Mouse (Mus musculus) liver, embryonic 14.5 days (tissue): ENCODE results near the gene Iqub. TPM values are rescaled to one million over a fixed set of nuclear protein-coding genes. Genes with fewer than 3 reads are reported as not detected.

Experiments
- ATAC-seq: fragments of 200-750 bp; cut with Nextera tagmentation; 2 replicates; pipeline ENCODE4 v1.8.0; 2017; ENCODE audit warnings: moderate number of reproducible peaks, mild to moderate bottlenecking, moderate library complexity; ENCODE audit not compliant: insufficient read depth
- DNase-seq, 3 experiments: peaks; one replicate each; pipeline ENCODE4 v3.0.0-alpha.2; 2012 to 2013; ENCODE audit warnings: low read depth in 3 of 3, low spot score in 3 of 3
- H3K27ac ChIP-seq: fragments of 300-500 bp; sonication (generic); 2 replicates; pipeline ENCODE4 v1.5.1; 2014; ENCODE audit warnings: moderate library complexity, mild to moderate bottlenecking, control low read depth, inconsistent platforms
- H3K27me3 ChIP-seq: fragments of 300-500 bp; sonication (generic); 2 replicates; pipeline ENCODE4 v1.6.1; 2014; ENCODE audit warnings: mild to moderate bottlenecking, low read length, moderate library complexity; ENCODE audit not compliant: control insufficient read depth, insufficient read depth
- H3K36me3 ChIP-seq: fragments of 300-500 bp; sonication (generic); replicated peaks from 2 replicates; pipeline ENCODE4 v1.6.1; 2014; ENCODE audit warnings: low read depth; ENCODE audit not compliant: control insufficient read depth, insufficient read depth
- H3K4me1 ChIP-seq, 2 experiments: fragments of 200-500 bp in 1 of 2; fragments of 300-500 bp in 1 of 2; sonication (generic) in 1 of 2; replicated peaks; 2 replicates each; pipeline ENCODE4 v1.6.1; 2012 to 2014; ENCODE audit warnings: antibody characterized with exemption in 1 of 2, inconsistent platforms in 1 of 2, low read length in 1 of 2; ENCODE audit not compliant: control insufficient read depth in 2 of 2, insufficient read depth in 2 of 2
- H3K4me2 ChIP-seq: fragments of 300-500 bp; sonication (generic); 2 replicates; pipeline ENCODE4 v1.6.1; 2014; ENCODE audit warnings: low read depth, mild to moderate bottlenecking, control low read depth, moderate library complexity
- H3K4me3 ChIP-seq, 2 experiments: fragments of 200-500 bp in 1 of 2; fragments of 300-500 bp in 1 of 2; sonication (generic) in 1 of 2; 2 replicates each; pipeline ENCODE4 v1.5.1; 2012 to 2014; ENCODE audit warnings: low read depth in 2 of 2, low read length in 2 of 2, mild to moderate bottlenecking in 2 of 2, control low read depth in 1 of 2, inconsistent platforms in 1 of 2, moderate library complexity in 1 of 2; ENCODE audit not compliant: insufficient read depth in 1 of 2
- H3K9ac ChIP-seq: fragments of 300-500 bp; sonication (generic); replicated peaks from 2 replicates; pipeline ENCODE4 v1.6.1; 2014; ENCODE audit warnings: mild to moderate bottlenecking, control low read depth, moderate library complexity
- H3K9me3 ChIP-seq: fragments of 300-500 bp; sonication (generic); 2 replicates; pipeline ENCODE4 v1.6.1; 2016; ENCODE audit warnings: low read length, mixed read lengths; ENCODE audit not compliant: control insufficient read depth
- CTCF ChIP-seq: IDR thresholded peaks from 2 replicates; pipeline ENCODE4 v1.5.1; 2016; ENCODE audit warnings: antibody characterized with exemption, low read depth, control low read depth
- EP300 ChIP-seq: IDR thresholded peaks from 2 replicates; pipeline ENCODE4 v1.6.1; 2016; ENCODE audit warnings: antibody characterized with exemption, low read depth
- WGBS: fragments of 180-500 bp; shearing (Covaris S2); extraction: QIAGEN DNeasy Blood & Tissue Kit; methylation state at CpG from one replicate; pipeline ENCODE4 v1.1.7; 2014; ENCODE audit not compliant: insufficient replicate concordance; 5-methylcytosine and 5-hydroxymethylcytosine counted together
- polyA plus RNA-seq, 2 experiments: library from polyadenylated mRNA; depleted of rRNA in 1 of 2; stranded (reverse) in 1 of 2; unstranded in 1 of 2; fragments of >200 nt; fragmentation: Nextera tagmentation in 1 of 2; extraction: Ambion mirVana in 1 of 2; gene quantifications; 2 replicates each; pipeline versions ENCODE4 v1.2.1 to v1.2.3; 2012 to 2014

Gene Iqub
- polyA plus RNA-seq, 2 experiments = 0.01 TPM; not detected in 1

GRCm38 (mm10) chr6:24538435-24538834, 23.6 kb upstream of the Iqub start:
- DNase-seq (no peak), ATAC-seq (no peak)
- no peaks in the 10 kb centered on the region for H3K4me1 ChIP-seq
- no peaks in the 10 kb centered on the region for H3K27me3 ChIP-seq
- no peak overlapping the region for H3K4me3 ChIP-seq
- no peak overlapping the region for H3K27ac ChIP-seq
- TF ChIP-seq CTCF = no peak
- no peak for TF ChIP-seq EP300
- H3K36me3 ChIP-seq = no peaks in the 10 kb centered on the region
- H3K9me3 ChIP-seq = no peaks in the 10 kb centered on the region
- WGBS = 71% methylated on average over 3 of the region's 3 CpGs
- H3K9ac ChIP-seq = no peak overlapping the region
- no peak overlapping the region for H3K4me2 ChIP-seq

DNA sequence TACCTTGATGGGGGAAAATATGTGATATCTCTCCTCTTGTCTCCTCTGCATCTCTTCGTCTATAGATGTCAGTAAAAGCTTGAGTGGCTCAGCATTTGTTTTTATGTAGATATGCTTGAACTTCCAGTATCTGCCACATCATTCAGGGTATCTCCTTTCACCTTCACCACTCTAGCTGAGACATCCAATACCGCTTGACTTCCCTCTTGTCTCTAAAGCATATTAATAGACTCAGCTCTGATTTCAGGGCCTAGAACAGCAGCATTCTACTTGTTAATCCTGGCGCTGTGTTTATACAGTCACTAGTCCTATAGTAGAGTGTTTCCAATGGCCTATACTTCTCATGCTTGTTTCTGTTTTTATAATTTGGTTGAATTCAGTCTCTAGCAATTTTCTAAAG, 17.9 kb upstream of the Iqub start:
- Histone ChIP-seq H3K4me1 (peaks cover 0 to 8% of the 10 kb centered on the region in 2 experiments; a peak in 2 of 4 replicates), H3K9ac (no peak overlapping the region), H3K27ac (no peak overlapping the region), H3K4me2 (no peak overlapping the region), H3K27me3 (no peaks in the 10 kb centered on the region), H3K36me3 (no peaks in the 10 kb centered on the region), H3K4me3 (no peak overlapping the region), H3K9me3 (no peaks in the 10 kb centered on the region)
- no peak for TF ChIP-seq CTCF
- no peak for TF ChIP-seq EP300
- WGBS = 69% methylated on average over 3 of the region's 3 CpGs
- DNase-seq (no peak), ATAC-seq (no peak)

GRCm38 (mm10) chr6:24530711-24531420, 16.0 kb upstream of the Iqub start:
- TF ChIP-seq EP300 (no peak), CTCF (no peak)
- 49% methylated on average over 11 of the region's 11 CpGs for WGBS

GRCm38 (mm10) chr6:24530166-24530565, 15.3 kb upstream of the Iqub start:
- Histone ChIP-seq H3K4me3 (no peak overlapping the region), H3K4me2 (peak overlapping the region; percentile 39), H3K9ac (no peak overlapping the region), H3K36me3 (no peaks in the 10 kb centered on the region), H3K27me3 (no peaks in the 10 kb centered on the region), H3K4me1 (peaks cover 5 to 16% of the 10 kb centered on the region in 2 experiments; a peak in 3 of 4 replicates), H3K9me3 (no peaks in the 10 kb centered on the region), H3K27ac (no peak overlapping the region)
- DNase-seq = peak; percentile 33 to 44 (median 35)
- no peak for ATAC-seq
- WGBS = 17% methylated on average over 4 of the region's 4 CpGs
- no peak for TF ChIP-seq EP300
- TF ChIP-seq CTCF = peak; percentile 67

More at GRCm38 (mm10) chr6:24530711-24531420, 16.0 kb upstream of the Iqub start:
- Histone ChIP-seq H3K9me3 (no peaks in the 10 kb centered on the region), H3K4me2 (peak overlapping the region; percentile 39), H3K27ac (no peak overlapping the region), H3K9ac (no peak overlapping the region), H3K4me1 (peaks cover 5 to 12% of the 10 kb centered on the region in 2 experiments; a peak in 3 of 4 replicates), H3K4me3 (no peak overlapping the region), H3K36me3 (no peaks in the 10 kb centered on the region), H3K27me3 (no peaks in the 10 kb centered on the region)
- ATAC-seq = no peak
- no peak for DNase-seq

GRCm38 (mm10) chr6:24528064-24528243, 13.1 kb upstream of the Iqub start, which contains the start of gene Asb15:
Gene Asb15 (plus strand): TSS chr6:24528144.
- Histone ChIP-seq H3K9me3 (no peaks in the 10 kb centered on the region), H3K36me3 (no peaks in the 10 kb centered on the region; the same call in 1 of the 2 replicates), H3K27me3 (no peaks in the 10 kb centered on the region), H3K4me2 (peak within 1 kb of the TSS; percentile 86), H3K4me1 (peaks cover 5 to 16% of the 10 kb centered on the region in 2 experiments; a peak in 3 of 4 replicates), H3K4me3 (peak within 1 kb of the TSS; percentile 90 to 96), H3K9ac (peak within 1 kb of the TSS; percentile 83), H3K27ac (no peak within 1 kb of the TSS)
- TF ChIP-seq CTCF = no peak
- no peak for TF ChIP-seq EP300
- peak; percentile 2; the same call in 1 of the 2 replicates for ATAC-seq
- DNase-seq = no peak
- 44% methylated on average over 2 of the region's 2 CpGs for WGBS
